Mouse (Mus musculus) heart, postnatal 10 days (tissue): ENCODE measurements around the gene Hcn1. TPM values are rescaled to one million over a fixed set of nuclear protein-coding genes. Genes with fewer than 3 reads are reported as not detected.
"Not testable (repeated sequence)": the region's sequence is repeated elsewhere in the genome, so short reads cannot be mapped to it uniquely, and the experiment has no call there.

ENCODE experiments used
- DNase-seq, 2 experiments: peaks; one replicate each; pipeline ENCODE4 v3.0.0; 2021
- intact Hi-C: fragments of 180-260 bp; cut with DNase I; formaldehyde crosslinking; loops from one replicate; pipeline ENCODE4 v1.15.1; 2025
- total RNA-seq, 2 experiments: library from RNA; stranded (reverse); gene quantifications; 2 replicates each; pipeline ENCODE4 v1.2.3; 2021

Hcn1 gene
- total RNA-seq, 2 experiments from 2014 or later: 0.64 to 1.4 TPM

GRCm38 (mm10) chr13:117999767-118000488 lies 397.8 kb downstream of the Hcn1 start:
- intact Hi-C loops: no loop called here
- no peak for DNase-seq

- no peak for DNase-seq
- intact Hi-C loops: no loop called here
Measured at GRCm38 (mm10) chr13:118000538-118000937, 398.4 kb downstream of the Hcn1 start.

DNA sequence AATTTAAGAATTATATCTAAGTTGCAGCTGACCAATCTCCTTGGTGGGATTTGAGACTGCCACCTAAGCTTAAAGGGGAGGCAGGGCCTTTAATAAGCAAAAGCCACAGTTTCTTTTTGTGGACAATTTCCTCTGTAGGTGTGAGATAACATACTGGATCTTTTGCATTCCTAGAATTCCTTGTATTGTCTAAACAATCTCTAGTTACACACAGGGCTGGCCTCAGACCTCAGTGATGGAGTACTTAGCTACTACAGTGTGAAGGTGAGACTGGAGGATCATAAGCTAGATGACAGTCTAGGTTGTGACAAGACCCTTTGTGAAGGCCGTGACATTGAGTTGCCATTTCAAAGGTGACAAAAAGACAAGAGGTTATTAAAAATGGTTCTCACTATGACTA lies 419.1 kb downstream of the Hcn1 start:
- intact Hi-C loops: no loop called here
- DNase-seq: no peak

DNA sequence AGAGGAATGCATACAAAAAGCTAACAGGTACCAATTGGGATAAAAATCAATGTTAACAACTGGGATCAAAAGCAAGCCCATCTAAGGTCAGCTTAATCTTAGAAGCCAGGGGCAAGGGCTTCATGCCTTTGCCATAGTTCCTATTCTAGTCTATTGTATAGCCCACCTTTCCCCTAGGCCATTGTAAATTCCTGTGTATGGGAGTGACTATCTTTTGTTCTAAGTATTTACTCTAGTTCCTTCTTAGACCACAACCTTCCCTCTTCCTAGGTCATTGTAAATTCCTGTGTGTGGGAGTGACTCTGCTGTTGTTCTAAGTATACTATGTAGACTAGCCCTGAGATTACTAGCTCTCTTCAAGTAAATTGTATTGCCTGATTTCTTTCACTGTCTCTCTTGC lies 420.8 kb downstream of the Hcn1 start:
- intact Hi-C loops, DNase-seq: not testable (repeated sequence)

GRCm38 (mm10) chr13:118023381-118023780 lies 421.3 kb downstream of the Hcn1 start:
- intact Hi-C loops: no loop called here
- DNase-seq: no peak

DNA sequence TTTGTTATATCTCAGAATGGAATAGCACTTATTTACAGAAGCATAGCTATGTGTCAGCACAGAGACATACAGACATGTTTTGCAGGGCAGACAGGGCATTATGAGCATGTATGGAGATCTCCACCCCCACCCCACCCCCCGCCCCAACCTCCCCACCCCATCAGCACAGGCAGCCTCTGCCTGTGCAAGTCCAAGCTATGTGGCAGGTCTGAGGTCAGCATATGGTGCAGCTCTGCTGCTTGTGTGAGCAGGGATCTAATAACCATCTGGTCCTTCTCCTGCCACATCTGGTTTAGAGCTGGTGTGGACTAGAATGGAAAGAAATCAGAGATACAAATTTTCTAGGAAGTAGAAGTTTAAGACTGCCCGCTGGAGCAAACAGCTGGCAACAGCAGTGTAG lies 424.4 kb downstream of the Hcn1 start:
- DNase-seq: no peak
- intact Hi-C loops: no loop called here

DNA sequence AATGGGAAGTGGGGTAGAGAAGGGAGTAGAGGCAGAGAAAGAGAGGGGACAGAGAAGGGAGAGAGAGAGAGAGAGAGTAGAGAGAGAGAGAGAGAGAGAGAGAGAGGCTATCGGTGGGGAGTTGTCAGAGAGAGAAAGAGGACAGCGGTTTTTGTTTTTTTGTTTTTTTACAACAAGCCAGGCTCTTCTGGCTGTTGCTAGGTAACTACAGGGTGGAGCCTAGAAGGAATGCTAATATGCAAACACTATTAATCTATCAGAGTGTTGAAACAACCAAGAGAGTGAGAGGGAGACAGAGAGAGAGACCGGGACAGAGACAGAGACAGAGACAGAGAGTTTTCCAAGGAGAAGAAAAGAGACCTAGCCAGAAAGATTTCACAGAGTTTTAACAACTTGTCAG lies 425.7 kb downstream of the Hcn1 start:
- no peak for DNase-seq
- intact Hi-C loops: no loop called here

DNA sequence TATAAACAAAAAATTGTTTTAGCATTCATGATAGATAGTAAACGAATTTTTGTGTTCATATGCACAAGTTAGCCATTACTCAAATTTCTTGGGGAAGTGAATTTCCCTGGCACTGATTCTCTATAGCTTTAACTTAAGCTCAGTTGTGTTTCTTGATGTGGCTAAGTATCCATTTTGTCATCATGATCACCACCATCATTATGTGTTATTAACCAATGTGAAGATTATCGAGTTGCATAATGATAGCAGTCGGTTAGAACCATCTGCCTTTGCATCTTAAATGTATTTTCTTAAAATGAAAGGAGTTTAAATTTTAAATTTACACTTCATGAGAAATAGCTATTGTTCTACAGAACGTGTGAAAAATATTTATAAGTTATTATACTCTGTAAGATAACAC lies 426.5 kb downstream of the Hcn1 start:
- no peak for DNase-seq
- intact Hi-C loops: no loop called here

DNA sequence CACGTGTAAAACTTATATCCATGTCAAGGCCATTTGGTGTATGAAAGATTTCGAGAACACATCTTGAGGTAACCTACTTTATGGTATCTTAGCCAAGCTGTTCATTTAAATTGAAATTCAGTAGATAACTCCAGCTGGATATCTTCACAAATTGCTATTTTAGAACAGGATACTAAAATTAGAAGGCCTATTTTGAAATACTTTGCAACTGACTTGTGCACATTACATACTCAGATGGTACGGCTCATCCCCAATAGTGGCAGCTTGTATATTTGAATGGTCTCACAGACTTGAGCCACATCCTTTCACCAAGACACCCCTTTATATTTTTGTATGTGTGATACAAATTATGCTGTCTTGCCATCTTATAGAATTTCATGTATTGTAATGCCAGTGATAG lies 427.5 kb downstream of the Hcn1 start:
- intact Hi-C loops: no loop called here
- no peak for DNase-seq

DNA sequence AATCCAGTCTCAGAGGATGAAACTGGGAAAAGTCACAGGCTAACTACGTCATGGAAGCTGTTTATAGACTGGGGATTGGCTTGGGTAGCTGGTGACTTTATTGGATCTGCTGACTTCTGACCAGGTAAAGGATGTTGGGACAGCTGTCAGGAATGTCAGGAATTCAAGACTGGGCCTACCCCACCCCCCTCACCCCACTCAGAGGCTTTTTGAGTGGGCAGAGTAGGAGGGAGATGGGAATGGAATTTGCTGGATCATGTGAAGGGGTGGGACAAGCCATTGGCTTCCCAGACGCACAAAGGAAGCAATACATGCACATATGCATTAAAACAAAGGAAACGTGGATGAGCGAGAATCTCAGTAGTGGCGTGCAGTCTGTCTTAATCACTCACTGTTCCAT lies 433.5 kb downstream of the Hcn1 start:
- intact Hi-C loops: no loop called here
- no peak for DNase-seq
